Mouse (Mus musculus): ENCODE results near the gene Ctcfl.
A peak's percentile ranks its signal among the peaks of the same experiment; 100 is the strongest.
"Not testable (repeated sequence)": the region's sequence is repeated elsewhere in the genome, so short reads cannot be mapped to it uniquely, and the experiment has no call there.

Gene Ctcfl

GRCm38 (mm10) chr2:173138323-173139239, 19.3 kb upstream of the Ctcfl start:
- DNase-seq: no peak

- no peak for DNase-seq
Measured at GRCm38 (mm10) chr2:173134695-173135094, 15.4 kb upstream of the Ctcfl start.

GRCm38 (mm10) chr2:173132794-173133300, 13.5 kb upstream of the Ctcfl start:
- DNase-seq: no peak

GRCm38 (mm10) chr2:173132262-173132661, 12.9 kb upstream of the Ctcfl start:
- DNase-seq: no peak

- DNase-seq: no peak
Measured at GRCm38 (mm10) chr2:173129111-173129510, 9.8 kb upstream of the Ctcfl start.

GRCm38 (mm10) chr2:173126386-173126785, 7.1 kb upstream of the Ctcfl start:
- no peak for DNase-seq

GRCm38 (mm10) chr2:173124022-173124735, 4.9 kb upstream of the Ctcfl start:
- DNase-seq: no peak

GRCm38 (mm10) chr2:173120117-173120516, 792 bp upstream of the Ctcfl start:
- peak; percentile 83 for DNase-seq

GRCm38 (mm10) chr2:173113796-173114195, 5.5 kb downstream of the Ctcfl start:
- DNase-seq: not testable (repeated sequence)

- no peak for DNase-seq
Measured at GRCm38 (mm10) chr2:173110571-173110970, 8.8 kb downstream of the Ctcfl start.

GRCm38 (mm10) chr2:173109510-173109909, 9.8 kb downstream of the Ctcfl start:
- DNase-seq: no peak

GRCm38 (mm10) chr2:173108509-173109190, 10.7 kb downstream of the Ctcfl start:
- no peak for DNase-seq

GRCm38 (mm10) chr2:173106889-173107785, 12.2 kb downstream of the Ctcfl start:
- DNase-seq: peak; percentile 57

- no peak for DNase-seq
Measured at GRCm38 (mm10) chr2:173106409-173106808, 12.9 kb downstream of the Ctcfl start.

- DNase-seq: not testable (repeated sequence)
Measured at GRCm38 (mm10) chr2:173097337-173097736, 22.0 kb downstream of the Ctcfl start.

GRCm38 (mm10) chr2:173089437-173089836, 29.9 kb downstream of the Ctcfl start:
- peak; percentile 87 for DNase-seq

GRCm38 (mm10) chr2:173087405-173087804, 31.9 kb downstream of the Ctcfl start:
- no peak for DNase-seq

- no peak for DNase-seq
Measured at GRCm38 (mm10) chr2:173085763-173086162, 33.6 kb downstream of the Ctcfl start.

- DNase-seq: no peak
Measured at GRCm38 (mm10) chr2:173084871-173085270, 34.5 kb downstream of the Ctcfl start.

- peak; percentile 71 for DNase-seq
Measured at GRCm38 (mm10) chr2:173083712-173084475, 35.4 kb downstream of the Ctcfl start.

- no peak for DNase-seq
Measured at GRCm38 (mm10) chr2:173083106-173083505, 36.2 kb downstream of the Ctcfl start.

All from liver (tissue).